Mouse (Mus musculus) heart, embryonic 14.5 days (tissue): ENCODE data around the gene Tmem161a. TPM values are rescaled to one million over a fixed set of nuclear protein-coding genes. Genes with fewer than 3 reads are reported as not detected.

Experiments used
- ATAC-seq: fragments of 200-750 bp; cut with Nextera tagmentation; 2 replicates; pipeline ENCODE4 v1.8.0; 2017; ENCODE audit warnings: low read depth, moderate TSS enrichment; ENCODE audit not compliant: insufficient number of reproducible peaks, insufficient read depth, low FRiP score
- H3K27ac ChIP-seq, 2 experiments: fragments of 200-500 bp in 1 of 2; fragments of 300-500 bp in 1 of 2; sonication (generic) in 1 of 2; replicated peaks in 1 of 2; 2 replicates each; pipeline ENCODE4 v1.5.1; 2012 to 2014; ENCODE audit warnings: low read depth in 2 of 2, low read length in 2 of 2, control low read depth in 1 of 2, mild to moderate bottlenecking in 1 of 2, mixed read lengths in 1 of 2; ENCODE audit not compliant: control insufficient read depth in 1 of 2, insufficient read depth in 1 of 2
- H3K27me3 ChIP-seq: fragments of 300-500 bp; sonication (generic); 2 replicates; pipeline ENCODE4 v1.6.1; 2014; ENCODE audit warnings: mild to moderate bottlenecking, low read length, control low read depth; ENCODE audit not compliant: control insufficient read depth, insufficient read depth
- H3K36me3 ChIP-seq: fragments of 300-500 bp; sonication (generic); 2 replicates; pipeline ENCODE4 v1.6.1; 2014; ENCODE audit warnings: mild to moderate bottlenecking, control low read depth, low read length, mixed read lengths; ENCODE audit not compliant: control insufficient read depth, insufficient read depth
- H3K4me1 ChIP-seq, 2 experiments: fragments of 200-500 bp in 1 of 2; fragments of 300-500 bp in 1 of 2; sonication (generic) in 1 of 2; 2 replicates each; pipeline ENCODE4 v1.6.1; 2012 to 2014; ENCODE audit warnings: low read length in 2 of 2, control low read depth in 1 of 2, mixed read lengths in 1 of 2; ENCODE audit not compliant: control insufficient read depth in 2 of 2, insufficient read depth in 2 of 2
- H3K4me2 ChIP-seq: fragments of 300-500 bp; sonication (generic); 2 replicates; pipeline ENCODE4 v1.6.1; 2014; ENCODE audit warnings: mild to moderate bottlenecking, low read length
- H3K4me3 ChIP-seq, 2 experiments: fragments of 200-500 bp in 1 of 2; fragments of 300-500 bp in 1 of 2; sonication (generic) in 1 of 2; 2 replicates each; pipeline ENCODE4 v1.5.1; 2012 to 2014; ENCODE audit warnings: low read length in 2 of 2, mild to moderate bottlenecking in 2 of 2, control low read depth in 1 of 2, low read depth in 1 of 2, moderate library complexity in 1 of 2; ENCODE audit not compliant: control insufficient read depth in 1 of 2, insufficient read depth in 1 of 2
- H3K9ac ChIP-seq: fragments of 300-500 bp; sonication (generic); 2 replicates; pipeline ENCODE4 v1.6.1; 2014; ENCODE audit warnings: mild to moderate bottlenecking, low read length
- H3K9me3 ChIP-seq: fragments of 300-500 bp; sonication (generic); 2 replicates; pipeline ENCODE4 v1.6.1; 2016; ENCODE audit warnings: low read length, control low read depth; ENCODE audit not compliant: control insufficient read depth
- WGBS: fragments of 180-500 bp; shearing (Covaris S2); extraction: QIAGEN DNeasy Blood & Tissue Kit; methylation state at CpG from one replicate; pipeline ENCODE4 v1.1.7; 2014; 5-methylcytosine and 5-hydroxymethylcytosine counted together
- polyA plus RNA-seq: library from polyadenylated mRNA; unstranded; fragments of >200 nt; fragmentation: Nextera tagmentation; extraction: Ambion mirVana; gene quantifications from 2 replicates; pipeline ENCODE4 v1.2.1, GENCODE M21; 2014

Tmem161a gene
- polyA plus RNA-seq, 1 experiment from 2014 or later: 77.4 TPM

DNA sequence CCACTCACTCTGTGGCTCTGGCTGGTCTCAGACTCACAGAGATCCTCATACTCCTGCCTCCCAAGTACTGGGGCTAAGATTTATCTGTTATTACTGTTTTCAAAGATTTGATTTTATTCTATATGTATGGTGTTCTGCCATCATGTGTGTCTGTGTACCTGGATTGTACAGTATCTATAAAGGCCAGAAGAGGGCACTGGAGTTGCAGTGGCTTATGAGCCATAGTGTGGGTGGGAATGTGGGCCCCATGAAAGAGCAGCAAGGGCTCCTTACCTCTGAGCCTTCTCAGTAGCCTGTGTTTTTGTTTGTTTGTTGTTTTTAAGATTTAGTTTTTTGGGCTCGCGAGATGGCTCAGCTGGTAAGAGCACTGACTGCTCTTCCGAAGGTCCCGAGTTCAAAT lies 6.9 kb downstream of the Tmem161a start:
- H3K27ac ChIP-seq: no peak overlapping the region
- H3K9me3 ChIP-seq: no peaks in the 10 kb centered on the region
- H3K36me3 ChIP-seq: peaks cover 67% of the 10 kb centered on the region
- 97% methylated on average over 4 of the region's 4 CpGs for WGBS
- H3K9ac ChIP-seq: no peak overlapping the region
- H3K27me3 ChIP-seq: no peaks in the 10 kb centered on the region
- H3K4me2 ChIP-seq: no peak overlapping the region
- ATAC-seq: no peak
- H3K4me1 ChIP-seq: peaks cover 5 to 9% of the 10 kb centered on the region in 2 experiments
- no peak overlapping the region for H3K4me3 ChIP-seq

DNA sequence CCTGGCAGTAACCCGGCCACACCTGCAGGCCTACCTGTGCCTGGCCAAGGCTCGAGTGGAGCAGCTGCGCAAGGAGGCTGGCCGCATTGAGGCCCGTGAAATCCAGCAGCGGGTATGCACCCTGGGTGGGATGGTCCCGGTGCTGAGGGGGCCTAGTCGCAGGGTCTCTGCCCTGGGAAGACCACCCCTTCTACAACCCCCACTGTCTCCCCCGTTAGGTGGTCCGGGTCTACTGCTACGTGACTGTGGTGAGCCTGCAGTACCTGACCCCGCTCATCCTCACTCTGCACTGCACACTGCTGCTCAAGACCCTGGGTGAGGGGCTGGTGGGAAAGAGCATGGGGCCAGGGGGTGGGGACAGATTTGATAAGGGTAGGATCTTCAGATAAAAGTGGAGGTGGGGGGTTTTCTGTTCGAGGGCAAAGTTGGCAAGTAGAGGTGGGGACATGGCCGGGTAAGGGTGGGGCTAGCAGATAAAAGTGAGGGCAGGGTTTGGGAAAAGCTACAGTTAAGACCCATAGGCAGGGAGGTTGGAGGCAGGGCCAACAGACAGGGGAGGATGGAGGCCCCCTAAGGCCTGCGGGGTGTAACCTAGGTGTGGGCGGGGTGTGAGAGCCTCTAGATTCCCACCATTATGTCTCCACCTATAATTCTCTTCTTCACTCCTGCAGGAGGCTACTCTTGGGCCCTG lies 9.2 kb downstream of the Tmem161a start:
- H3K4me2 ChIP-seq: no peak overlapping the region
- no peaks in the 10 kb centered on the region for H3K9me3 ChIP-seq
- H3K27ac ChIP-seq: no peak overlapping the region
- 70% methylated on average over 16 of the region's 16 CpGs for WGBS
- H3K9ac ChIP-seq: no peak overlapping the region
- H3K36me3 ChIP-seq: peaks cover 61% of the 10 kb centered on the region
- no peaks in the 10 kb centered on the region for H3K27me3 ChIP-seq
- no peak overlapping the region for H3K4me3 ChIP-seq
- 0 out of 4 replicates have a peak, but pooled peaks cover 0 to 3% of the 10 kb centered on the region in 2 experiments for H3K4me1 ChIP-seq
- ATAC-seq: no peak

DNA sequence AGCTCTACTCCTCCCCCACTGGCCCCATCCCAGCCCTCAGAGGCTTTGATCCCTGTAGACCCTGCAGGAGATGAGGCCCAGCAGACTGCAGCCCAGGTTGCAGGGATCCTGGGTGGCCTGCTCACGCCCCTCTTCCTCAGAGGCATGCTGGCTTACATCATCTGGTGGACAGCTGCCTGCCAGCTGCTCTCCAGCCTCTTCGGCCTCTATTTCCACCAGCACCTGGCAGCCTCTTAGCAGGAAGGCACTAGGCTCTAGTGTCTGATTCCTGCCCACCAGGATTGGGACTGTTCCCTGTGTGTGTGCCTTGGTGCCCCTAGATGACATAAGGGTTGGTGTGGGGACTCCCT lies 9.7 kb downstream of the Tmem161a start:
- 31% methylated on average over 2 of the region's 2 CpGs for WGBS
- no peak for ATAC-seq
- no peaks in the 10 kb centered on the region for H3K27me3 ChIP-seq
- 0 out of 4 replicates have a peak, but pooled peaks cover 0 to 3% of the 10 kb centered on the region in 2 experiments for H3K4me1 ChIP-seq
- no peak overlapping the region for H3K4me2 ChIP-seq
- no peak overlapping the region for H3K27ac ChIP-seq
- H3K36me3 ChIP-seq: peaks cover 56% of the 10 kb centered on the region
- H3K9me3 ChIP-seq: no peaks in the 10 kb centered on the region
- no peak overlapping the region for H3K9ac ChIP-seq
- no peak overlapping the region for H3K4me3 ChIP-seq

DNA sequence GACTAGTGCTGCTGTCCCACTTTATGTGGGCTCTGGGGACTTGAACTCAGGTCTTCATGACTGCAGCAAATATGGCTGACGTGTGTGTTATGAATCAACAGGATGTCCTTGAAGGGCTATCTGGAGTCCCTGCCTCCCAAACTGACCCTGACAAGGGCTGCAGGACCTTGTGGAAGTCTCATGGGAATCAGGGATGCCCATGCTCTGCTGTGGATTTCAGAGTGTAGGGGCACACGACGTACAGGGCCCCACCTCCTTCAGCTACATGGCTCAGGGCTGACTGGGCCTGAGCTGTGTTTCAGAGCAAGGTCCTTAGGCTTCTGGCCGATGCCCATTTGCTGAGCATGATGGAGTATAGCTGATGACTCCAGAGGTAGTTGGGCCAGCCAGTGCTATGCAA lies 11.0 kb downstream of the Tmem161a start:
- H3K4me2 ChIP-seq: no peak overlapping the region
- 0 out of 4 replicates have a peak, but pooled peaks cover 0 to 3% of the 10 kb centered on the region in 2 experiments for H3K4me1 ChIP-seq
- no peak overlapping the region for H3K27ac ChIP-seq
- 79% methylated on average over 4 of the region's 4 CpGs for WGBS
- H3K4me3 ChIP-seq: no peak overlapping the region
- no peaks in the 10 kb centered on the region for H3K9me3 ChIP-seq
- no peaks in the 10 kb centered on the region for H3K27me3 ChIP-seq
- no peak for ATAC-seq
- peaks cover 49% of the 10 kb centered on the region for H3K36me3 ChIP-seq
- no peak overlapping the region for H3K9ac ChIP-seq

DNA sequence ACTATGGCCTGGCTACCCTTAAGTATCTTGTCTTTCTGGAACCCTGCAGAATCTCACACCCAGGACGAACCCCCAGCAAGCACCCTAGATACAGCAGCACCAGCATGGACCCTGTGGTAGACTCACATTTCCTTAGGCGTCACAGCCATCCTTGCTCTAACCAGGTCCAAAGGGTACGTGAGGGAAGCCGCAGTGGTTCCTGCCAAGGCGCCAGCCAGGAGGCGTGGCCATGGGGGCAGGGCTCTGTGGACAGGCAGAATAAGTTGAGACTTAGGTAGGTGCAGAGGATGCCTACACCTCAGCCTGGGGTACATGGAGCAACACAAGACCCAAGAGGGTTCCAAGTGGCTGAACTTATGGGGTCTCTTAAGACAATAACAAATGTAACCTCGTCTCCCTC lies 16.6 kb downstream of the Tmem161a start:
- H3K36me3 ChIP-seq: 0 out of 2 replicates have a peak, but pooled peaks cover 32% of the 10 kb centered on the region
- no peak overlapping the region for H3K9ac ChIP-seq
- no peak overlapping the region for H3K4me3 ChIP-seq
- no peaks in the 10 kb centered on the region for H3K9me3 ChIP-seq
- H3K4me2 ChIP-seq: no peak overlapping the region
- no peaks in the 10 kb centered on the region for H3K27me3 ChIP-seq
- no peak for ATAC-seq
- no peaks in the 10 kb centered on the region for H3K4me1 ChIP-seq
- no peak overlapping the region for H3K27ac ChIP-seq
- 69% methylated on average over 7 of the region's 7 CpGs for WGBS

DNA sequence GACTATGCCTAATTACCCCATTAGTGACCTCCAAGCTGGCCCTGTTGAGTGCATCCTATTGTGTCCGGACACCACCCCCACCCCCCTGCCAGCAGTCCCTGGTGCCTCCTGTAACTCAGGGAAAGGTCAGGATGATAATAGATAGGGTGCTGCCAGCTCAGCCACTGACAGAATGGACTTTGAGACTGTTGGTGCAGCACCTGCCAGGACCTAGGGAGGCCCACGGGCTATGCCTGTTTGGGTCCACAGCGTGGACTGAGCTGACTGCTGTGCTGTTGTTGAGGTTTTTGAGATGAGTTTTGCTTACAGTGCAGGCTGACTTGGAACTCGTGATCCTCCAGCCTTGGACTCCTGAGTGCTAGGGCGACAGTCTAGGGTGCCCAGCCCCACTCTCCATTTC lies 21.1 kb downstream of the Tmem161a start:
- WGBS: 73% methylated on average over 5 of the region's 5 CpGs

DNA sequence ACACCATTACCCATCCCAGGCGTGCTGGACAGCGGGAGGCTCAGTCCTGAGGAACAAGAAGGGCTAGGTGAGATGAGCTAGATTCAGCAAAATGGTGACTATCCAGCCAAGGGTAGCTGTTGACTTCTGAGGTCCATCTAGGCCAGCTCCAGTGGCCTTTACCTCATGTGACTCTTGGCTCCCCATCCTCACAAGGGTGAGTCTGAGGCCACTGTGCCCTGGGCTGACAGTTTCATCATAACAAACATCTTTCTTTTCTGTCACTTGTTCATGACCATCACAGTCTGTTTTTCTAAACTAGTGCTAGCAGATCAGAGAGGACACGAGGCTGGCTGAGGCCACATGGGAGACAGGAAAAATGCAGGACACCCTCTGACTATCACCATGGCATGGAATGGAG lies 22.0 kb downstream of the Tmem161a start:
- no peak overlapping the region for H3K4me2 ChIP-seq
- H3K27ac ChIP-seq: no peak overlapping the region
- WGBS: 73% methylated on average over 3 of the region's 3 CpGs
- no peak overlapping the region for H3K4me3 ChIP-seq
- H3K36me3 ChIP-seq: 0 out of 2 replicates have a peak, but pooled peaks cover 18% of the 10 kb centered on the region
- H3K9ac ChIP-seq: no peak overlapping the region
- H3K4me1 ChIP-seq: no peaks in the 10 kb centered on the region
- no peak for ATAC-seq
- H3K27me3 ChIP-seq: no peaks in the 10 kb centered on the region
- H3K9me3 ChIP-seq: no peaks in the 10 kb centered on the region

More for the DNA sequence above, 21.1 kb downstream of the Tmem161a start:
- no peak overlapping the region for H3K9ac ChIP-seq
- 0 out of 2 replicates have a peak, but pooled peaks cover 26% of the 10 kb centered on the region for H3K36me3 ChIP-seq
- no peaks in the 10 kb centered on the region for H3K27me3 ChIP-seq
- H3K4me3 ChIP-seq: no peak overlapping the region
- ATAC-seq: no peak
- no peaks in the 10 kb centered on the region for H3K4me1 ChIP-seq
- no peaks in the 10 kb centered on the region for H3K9me3 ChIP-seq
- H3K27ac ChIP-seq: no peak overlapping the region
- no peak overlapping the region for H3K4me2 ChIP-seq

DNA sequence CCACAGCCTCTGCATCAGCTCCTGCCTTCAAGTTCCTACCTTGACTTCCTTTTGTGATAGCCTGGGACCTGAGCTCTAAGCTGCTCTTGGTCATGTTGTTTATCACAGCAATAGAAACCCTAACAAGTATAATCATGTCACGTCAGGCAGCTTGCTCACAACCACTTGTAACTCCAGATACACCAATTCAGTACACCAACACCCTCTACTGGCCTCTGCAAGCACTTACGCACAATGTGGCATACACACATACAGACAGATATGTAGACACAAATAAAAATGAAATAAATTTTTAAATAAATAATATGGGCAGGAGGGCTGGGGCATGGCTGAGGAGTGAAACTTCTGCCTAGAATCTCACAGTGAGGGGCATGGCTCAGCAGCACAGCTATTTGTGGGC lies 23.6 kb downstream of the Tmem161a start:
- Histone ChIP-seq H3K27me3 (no peaks in the 10 kb centered on the region), H3K9me3 (no peaks in the 10 kb centered on the region), H3K4me2 (no peak overlapping the region), H3K4me3 (no peak overlapping the region), H3K36me3 (0 out of 2 replicates have a peak, but pooled peaks cover 9% of the 10 kb centered on the region), H3K9ac (no peak overlapping the region), H3K4me1 (peaks cover 0 to 7% of the 10 kb centered on the region in 2 experiments; a peak in 1 of 4 replicates), H3K27ac (no peak overlapping the region)
- WGBS: 82% methylated on average over 2 of the region's 2 CpGs
- ATAC-seq: no peak
